Mouse (Mus musculus) stomach, embryonic 14.5 days (tissue): ENCODE results near the gene Ldlrad2. TPM values are rescaled to one million over a fixed set of nuclear protein-coding genes. Genes with fewer than 3 reads are reported as not detected.

Experiments used
- ATAC-seq: fragments of 200-750 bp; cut with Nextera tagmentation; 2 replicates; pipeline ENCODE4 v1.8.0; 2017; ENCODE audit warnings: low read depth, moderate TSS enrichment; ENCODE audit not compliant: insufficient number of reproducible peaks, insufficient read depth, low FRiP score
- H3K27ac ChIP-seq: fragments of 300-500 bp; sonication (generic); 2 replicates; pipeline ENCODE4 v1.5.1; 2014; ENCODE audit warnings: mild to moderate bottlenecking, low read length, moderate library complexity, mixed read lengths
- H3K27me3 ChIP-seq: fragments of 300-500 bp; sonication (generic); 2 replicates; pipeline ENCODE4 v1.6.1; 2014; ENCODE audit warnings: low read length, control low read depth, mixed read lengths; ENCODE audit not compliant: control insufficient read depth, insufficient read depth
- H3K36me3 ChIP-seq: fragments of 300-500 bp; sonication (generic); 2 replicates; pipeline ENCODE4 v1.6.1; 2014; ENCODE audit warnings: mild to moderate bottlenecking, control low read depth, low read length, moderate library complexity, mixed read lengths; ENCODE audit not compliant: control insufficient read depth, insufficient read depth
- H3K4me1 ChIP-seq: fragments of 300-500 bp; sonication (generic); 2 replicates; pipeline ENCODE4 v1.6.1; 2014; ENCODE audit warnings: low read length, control low read depth, mixed read lengths; ENCODE audit not compliant: control insufficient read depth, insufficient read depth
- H3K4me2 ChIP-seq: fragments of 300-500 bp; sonication (generic); replicated peaks from 2 replicates; pipeline ENCODE4 v1.6.1; 2014; ENCODE audit warnings: low read depth, low read length, control low read depth
- H3K4me3 ChIP-seq: fragments of 300-500 bp; sonication (generic); 2 replicates; pipeline ENCODE4 v1.5.1; 2014; ENCODE audit warnings: low read depth, low read length, control low read depth
- H3K9ac ChIP-seq: fragments of 300-500 bp; sonication (generic); replicated peaks from 2 replicates; pipeline ENCODE4 v1.6.1; 2014; ENCODE audit warnings: low read depth, mild to moderate bottlenecking, control low read depth, low read length, moderate library complexity, mixed read lengths
- H3K9me3 ChIP-seq: fragments of 300-500 bp; sonication (generic); 2 replicates; pipeline ENCODE4 v1.6.1; 2016; ENCODE audit warnings: low read depth, low read length, control low read depth; ENCODE audit not compliant: control insufficient read depth
- WGBS: fragments of 180-500 bp; shearing (Covaris S2); extraction: QIAGEN DNeasy Blood & Tissue Kit; methylation state at CpG from one replicate; pipeline ENCODE4 v1.1.7; 2014; 5-methylcytosine and 5-hydroxymethylcytosine counted together
- polyA plus RNA-seq: library from polyadenylated mRNA; unstranded; fragments of >200 nt; fragmentation: Nextera tagmentation; extraction: Ambion mirVana; gene quantifications from 2 replicates; pipeline ENCODE4 v1.2.1, GENCODE M21; 2014

The Ldlrad2 gene
- not detected in 2 replicates for polyA plus RNA-seq

DNA sequence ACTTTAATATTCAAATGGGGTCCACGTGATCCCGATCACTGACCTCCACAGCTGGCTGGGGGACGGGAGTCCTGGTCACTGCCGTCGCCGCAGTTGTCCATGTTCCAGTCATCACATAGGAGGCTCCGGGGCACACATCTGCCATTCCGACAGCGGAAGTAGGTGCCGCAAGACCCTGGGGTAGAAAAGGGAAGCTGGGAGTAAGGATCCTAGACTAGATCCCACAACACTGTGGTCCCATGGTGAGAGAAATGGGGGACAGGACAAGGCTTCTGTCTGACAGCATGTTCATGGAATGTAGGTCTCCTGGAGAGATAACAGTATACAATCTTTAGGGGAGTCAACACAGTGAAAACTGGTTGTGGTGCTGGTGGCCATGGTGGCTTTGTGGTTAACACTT, at the start of gene Ldlrad2:
Ldlrad2 (minus strand) TSS at position 101 of the 400 bp plus-strand sequence.
- H3K9me3 ChIP-seq = no peaks in the 10 kb centered on the region
- peaks cover 5% of the 10 kb centered on the region for H3K36me3 ChIP-seq
- H3K4me2 ChIP-seq = no peak within 1 kb of the TSS
- no peak within 1 kb of the TSS for H3K4me3 ChIP-seq
- no peaks in the 10 kb centered on the region for H3K27me3 ChIP-seq
- H3K9ac ChIP-seq = no peak within 1 kb of the TSS
- 85% methylated on average over 10 of the region's 10 CpGs for WGBS
- no peak within 1 kb of the TSS for H3K27ac ChIP-seq
- no peak for ATAC-seq
- H3K4me1 ChIP-seq = no peaks in the 10 kb centered on the region

DNA sequence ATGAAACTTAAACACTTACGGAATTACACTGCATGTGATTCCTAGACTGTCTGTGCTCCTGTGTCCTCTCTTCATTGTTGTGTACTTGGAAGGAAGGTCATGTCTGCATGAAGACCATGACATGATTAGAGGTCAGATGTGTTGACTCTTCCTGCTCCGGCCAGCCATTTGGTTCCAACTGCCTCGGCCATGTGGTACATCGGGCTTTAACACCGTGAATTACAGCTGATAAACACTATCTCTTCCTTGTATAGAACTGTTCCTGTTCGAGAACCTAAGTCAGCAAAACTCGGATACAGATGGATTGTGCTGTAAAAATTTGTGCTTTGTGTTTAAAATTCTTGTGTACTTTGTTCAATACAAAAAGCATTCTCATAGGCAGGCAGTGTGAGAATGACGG, 48.5 kb upstream of the Ldlrad2 start:
- Histone ChIP-seq H3K4me3 (no peak overlapping the region), H3K9ac (no peak overlapping the region), H3K4me1 (no peaks in the 10 kb centered on the region), H3K27ac (no peak overlapping the region), H3K27me3 (no peaks in the 10 kb centered on the region), H3K9me3 (no peaks in the 10 kb centered on the region), H3K36me3 (peaks cover 66% of the 10 kb centered on the region), H3K4me2 (no peak overlapping the region)
- ATAC-seq = no peak
- 90% methylated on average over 8 of the region's 8 CpGs for WGBS

DNA sequence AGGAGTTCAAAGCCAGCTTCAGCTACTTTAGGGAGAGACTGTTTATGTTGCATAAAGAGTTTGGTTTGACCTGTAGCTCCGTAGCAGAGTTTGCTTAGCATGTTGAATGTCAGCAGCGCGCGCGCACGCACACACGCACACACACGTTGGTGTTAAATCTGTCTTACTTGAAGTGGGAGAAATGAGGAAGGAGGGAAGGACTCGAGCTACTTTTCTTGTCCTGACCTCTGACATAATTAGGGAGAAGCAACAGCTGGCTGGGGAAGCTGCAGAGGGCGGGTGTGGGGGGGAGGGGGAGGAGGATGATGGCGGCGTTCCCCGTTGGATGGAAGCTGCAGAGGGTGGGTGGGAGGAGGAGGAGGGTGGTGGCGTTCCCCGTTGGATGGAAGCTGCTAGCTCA, 35.9 kb upstream of the Ldlrad2 start:
- no peak overlapping the region for H3K9ac ChIP-seq
- H3K4me1 ChIP-seq = peaks cover 8% of the 10 kb centered on the region; the same call in 1 of the 2 replicates
- H3K27me3 ChIP-seq = no peaks in the 10 kb centered on the region
- H3K9me3 ChIP-seq = no peaks in the 10 kb centered on the region
- H3K4me2 ChIP-seq = no peak overlapping the region
- 0 out of 2 replicates have a peak overlapping the region, but pooled peaks have one; percentile 7 for H3K27ac ChIP-seq
- H3K36me3 ChIP-seq = peaks cover 57% of the 10 kb centered on the region
- 36% methylated on average over 15 of the region's 15 CpGs for WGBS
- H3K4me3 ChIP-seq = no peak overlapping the region
- no peak for ATAC-seq

DNA sequence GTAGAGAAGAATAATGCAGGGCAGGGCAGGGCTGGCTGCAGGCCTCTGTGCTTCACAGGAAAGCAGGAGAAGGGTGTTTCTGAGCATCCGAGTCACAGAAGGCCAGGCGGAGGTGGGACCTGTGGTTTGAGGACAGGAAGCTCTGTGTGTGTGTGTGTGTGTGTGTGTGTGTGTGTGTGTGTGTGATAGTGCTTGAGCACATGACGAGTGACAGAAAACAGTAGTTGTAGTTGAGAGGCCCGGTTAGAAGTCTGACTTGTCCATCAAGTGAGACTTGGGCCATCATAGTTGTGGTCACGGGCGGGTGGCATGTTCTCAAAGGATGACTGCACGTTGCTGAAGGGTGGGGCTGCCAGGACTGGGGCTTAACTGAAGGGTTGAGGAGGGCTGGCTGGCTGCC, 35.3 kb upstream of the Ldlrad2 start:
- no peaks in the 10 kb centered on the region for H3K9me3 ChIP-seq
- H3K9ac ChIP-seq = no peak overlapping the region
- no peaks in the 10 kb centered on the region for H3K27me3 ChIP-seq
- no peak overlapping the region for H3K4me3 ChIP-seq
- no peak overlapping the region for H3K4me2 ChIP-seq
- ATAC-seq = peak; percentile 23; the same call in 1 of the 2 replicates
- peaks cover 58% of the 10 kb centered on the region for H3K36me3 ChIP-seq
- 0 out of 2 replicates have a peak overlapping the region, but pooled peaks have one; percentile 7 for H3K27ac ChIP-seq
- WGBS = 53% methylated on average over 7 of the region's 7 CpGs
- H3K4me1 ChIP-seq = peaks cover 8% of the 10 kb centered on the region; the same call in 1 of the 2 replicates

DNA sequence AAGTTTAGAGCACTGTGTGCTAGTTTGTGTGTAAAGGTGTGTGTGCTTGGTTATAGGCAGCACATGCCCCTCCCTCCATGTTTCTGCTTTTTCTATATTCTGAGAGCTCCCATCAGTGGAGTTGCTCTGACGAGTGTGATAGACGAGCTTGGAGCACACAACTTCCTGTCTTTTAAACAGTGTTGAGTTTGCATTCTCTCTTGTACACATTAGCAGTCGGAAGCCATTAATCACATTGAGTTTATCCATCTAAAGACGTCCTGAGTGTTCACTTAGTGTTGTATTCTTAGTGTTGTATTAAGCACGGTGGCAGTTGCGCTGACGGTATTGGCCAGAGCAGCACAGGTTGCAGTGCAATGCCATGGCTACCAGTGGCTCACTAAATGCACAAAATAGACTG, 34.9 kb upstream of the Ldlrad2 start:
- Histone ChIP-seq H3K27me3 (no peaks in the 10 kb centered on the region), H3K4me2 (no peak overlapping the region), H3K27ac (no peak overlapping the region), H3K9me3 (no peaks in the 10 kb centered on the region), H3K36me3 (peaks cover 60% of the 10 kb centered on the region), H3K4me1 (peaks cover 8% of the 10 kb centered on the region; the same call in 1 of the 2 replicates), H3K4me3 (no peak overlapping the region), H3K9ac (no peak overlapping the region)
- ATAC-seq = 0 out of 2 replicates have a peak, but pooled peaks have one; percentile 10
- 21% methylated on average over 7 of the region's 7 CpGs for WGBS

DNA sequence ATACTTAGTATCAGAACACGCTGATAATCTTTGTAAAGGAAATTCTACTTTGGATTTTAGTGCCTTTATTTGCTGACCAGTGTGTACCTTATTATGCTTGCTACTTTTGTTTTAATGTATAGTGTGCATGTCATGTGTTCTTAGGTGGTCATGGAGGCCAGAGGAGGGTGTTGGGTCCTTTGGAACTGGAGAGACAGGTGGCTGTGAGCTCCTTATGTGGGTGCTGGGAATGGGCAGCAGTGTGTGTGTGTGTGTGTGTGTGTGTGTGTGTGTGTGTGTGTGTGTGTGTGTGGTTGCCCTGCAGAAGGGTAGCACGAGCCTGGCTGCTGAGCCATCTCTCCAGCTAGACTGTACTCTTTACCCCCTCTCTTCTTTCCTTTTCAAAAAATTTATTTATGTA, 32.7 kb upstream of the Ldlrad2 start:
- H3K9ac ChIP-seq = no peak overlapping the region
- no peak overlapping the region for H3K4me3 ChIP-seq
- no peak overlapping the region for H3K4me2 ChIP-seq
- H3K27ac ChIP-seq = no peak overlapping the region
- ATAC-seq = no peak
- H3K9me3 ChIP-seq = no peaks in the 10 kb centered on the region
- peaks cover 39% of the 10 kb centered on the region for H3K36me3 ChIP-seq
- peaks cover 8% of the 10 kb centered on the region; the same call in 1 of the 2 replicates for H3K4me1 ChIP-seq
- no peaks in the 10 kb centered on the region for H3K27me3 ChIP-seq
- 92% methylated on average over 2 of the region's 2 CpGs for WGBS

DNA sequence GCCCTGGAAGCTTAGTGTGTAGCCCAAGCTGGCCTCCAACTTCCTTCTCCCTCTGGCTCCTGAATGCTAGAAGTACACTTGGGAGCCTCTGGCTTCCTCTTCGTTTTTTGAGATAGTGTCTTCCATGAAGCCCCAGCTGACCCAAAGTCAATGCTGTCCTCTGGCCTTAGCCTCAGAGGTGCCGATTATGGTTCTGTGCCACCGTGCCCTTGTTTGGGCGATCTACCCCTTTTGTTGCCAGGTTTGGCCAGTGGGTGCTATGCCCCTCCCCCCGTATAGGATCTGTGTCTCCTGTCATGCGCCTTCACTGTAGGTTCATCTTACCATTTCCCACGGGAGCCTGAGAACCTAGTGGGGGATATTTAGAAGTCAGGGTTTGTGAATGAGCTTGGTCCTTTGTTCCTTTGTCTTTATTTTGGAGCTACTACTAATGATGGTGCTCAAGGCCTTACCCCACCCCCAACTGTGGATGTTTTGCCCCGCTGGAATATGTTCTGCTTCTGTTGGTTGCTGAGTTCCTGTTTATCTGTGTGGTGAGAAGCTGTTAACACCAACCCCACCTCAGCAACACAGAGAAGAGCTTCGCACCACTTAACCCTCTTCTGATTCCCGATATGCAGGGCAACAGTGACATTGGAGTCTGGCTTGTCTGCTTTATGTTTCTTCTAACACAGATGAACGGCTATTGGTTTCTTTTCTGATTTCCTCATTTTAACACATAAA, 29.2 kb upstream of the Ldlrad2 start:
- ATAC-seq = no peak
- Histone ChIP-seq H3K27me3 (no peaks in the 10 kb centered on the region), H3K9me3 (no peaks in the 10 kb centered on the region), H3K36me3 (peaks cover 23% of the 10 kb centered on the region), H3K9ac (no peak overlapping the region), H3K4me1 (no peaks in the 10 kb centered on the region; the same call in 1 of the 2 replicates), H3K4me3 (no peak overlapping the region), H3K27ac (no peak overlapping the region), H3K4me2 (no peak overlapping the region)
- WGBS = 78% methylated on average over 11 of the region's 11 CpGs

DNA sequence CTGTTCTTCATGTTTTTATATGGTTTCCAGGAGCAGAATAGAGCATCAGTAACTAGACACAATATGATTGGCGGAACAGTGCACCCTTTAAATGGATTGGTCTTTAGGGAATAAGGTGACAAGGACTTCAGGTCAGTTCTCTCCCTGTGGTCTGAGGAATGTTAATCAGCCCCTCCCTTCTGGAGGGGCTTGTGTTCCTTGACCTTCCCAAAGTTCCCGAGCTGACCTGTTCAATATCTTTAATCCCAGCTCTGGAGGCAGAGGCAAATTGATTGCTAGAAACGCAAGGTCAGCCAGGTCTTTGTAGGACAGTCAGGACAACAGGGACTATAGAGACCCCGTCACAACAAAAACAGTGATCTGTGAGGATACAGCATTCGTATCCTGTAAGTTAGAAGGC, 24.2 kb upstream of the Ldlrad2 start:
- no peaks in the 10 kb centered on the region for H3K27me3 ChIP-seq
- no peak overlapping the region for H3K4me2 ChIP-seq
- 77% methylated on average over 5 of the region's 5 CpGs for WGBS
- H3K9me3 ChIP-seq = no peaks in the 10 kb centered on the region
- no peak overlapping the region for H3K4me3 ChIP-seq
- H3K9ac ChIP-seq = no peak overlapping the region
- no peak for ATAC-seq
- no peaks in the 10 kb centered on the region for H3K36me3 ChIP-seq
- H3K4me1 ChIP-seq = peaks cover 14% of the 10 kb centered on the region
- H3K27ac ChIP-seq = no peak overlapping the region
